Mouse (Mus musculus) testis, adult 2 months (tissue): ENCODE measurements around the gene Tmem251.

Experiments used
- CTCF ChIP-seq: fragments of 200-500 bp; IDR thresholded peaks from 2 replicates; pipeline ENCODE4 v1.5.1; 2012; ENCODE audit warnings: low read depth, mild to moderate bottlenecking, inconsistent platforms, low read length, moderate library complexity; ENCODE audit not compliant: control insufficient read depth, insufficient read depth, insufficient replicate concordance
- POLR2A ChIP-seq: fragments of 200-500 bp; IDR thresholded peaks from 2 replicates; pipeline ENCODE4 v1.6.1; 2012; ENCODE audit warnings: low read depth, mild to moderate bottlenecking, inconsistent platforms, low read length, moderate library complexity; ENCODE audit not compliant: control insufficient read depth

DNA sequence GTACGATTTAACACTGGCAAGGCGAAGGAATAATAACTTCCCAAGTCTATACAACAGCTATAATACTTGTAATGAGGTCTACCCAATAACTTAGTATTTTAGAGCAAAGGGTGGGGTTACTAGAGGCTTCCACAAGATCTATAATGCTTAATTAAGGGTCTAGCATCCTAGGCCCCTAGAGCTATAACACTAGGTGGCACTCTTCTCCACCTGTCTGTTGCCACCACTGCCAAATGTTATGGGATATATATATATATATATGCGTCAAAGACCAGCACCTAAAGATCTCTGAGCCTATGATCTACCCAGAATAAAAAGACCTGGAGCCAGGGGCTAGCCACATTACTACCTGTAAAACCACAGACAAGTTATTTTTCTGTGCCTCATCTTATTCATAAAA is 3.3 kb upstream of the Tmem251 start:
- TF ChIP-seq CTCF (no peak), POLR2A (no peak)
